Mouse (Mus musculus): ENCODE data around the gene Tube1. TPM values are rescaled to one million over a fixed set of nuclear protein-coding genes. Genes with fewer than 3 reads are reported as not detected.
A peak's percentile ranks its signal among the peaks of the same experiment; 100 is the strongest.

Tube1 gene
- total and polyA plus RNA-seq, 3 experiments: 2.5 to 7.2 TPM; not detected in 1

- no peaks in the 10 kb centered on the region for H3K36me3 ChIP-seq (ENCODE audit: control insufficient read depth in 1 of 2, insufficient read depth in 2 of 2, low read length in 2 of 2)
- TF ChIP-seq E2F4 (IDR thresholded peaks at IDR 0.05; ENCODE audit: borderline replicate concordance, low read depth, low read length) (no peak), USF1 (IDR thresholded peaks at IDR 0.05; ENCODE audit: low read depth, low read length) (peak; percentile 92), RAD21 (IDR thresholded peaks at IDR 0.05; ENCODE audit: low read depth, low read length) (peak; percentile 16), GATA1 (IDR thresholded peaks at IDR 0.05; ENCODE audit: low read depth, low read length) (no peak), TCF12 (IDR thresholded peaks at IDR 0.05; ENCODE audit: low read depth, low read length) (no peak), JUND (IDR thresholded peaks at IDR 0.05; ENCODE audit: low read depth, low read length) (no peak), NELFE (IDR thresholded peaks at IDR 0.05; ENCODE audit: low read depth, low read length) (no peak), ZNF384 (IDR thresholded peaks at IDR 0.05; ENCODE audit: low read depth, low read length) (no peak), MAX (IDR thresholded peaks at IDR 0.05; ENCODE audit: low read length) (peak; percentile 81), USF2 (IDR thresholded peaks at IDR 0.05; ENCODE audit: borderline replicate concordance in 1 of 2, insufficient read depth in 1 of 2, low read depth in 1 of 2, low read length in 2 of 2) (peak in 1 of 2 experiments; percentile 59; a peak in 2 of 4 replicates), MYC (IDR thresholded peaks at IDR 0.05; ENCODE audit: low read depth, low read length) (0 out of 2 replicates have a peak, but pooled peaks have one; percentile 48), MXI1 (IDR thresholded peaks at IDR 0.05; ENCODE audit: low read depth, low read length) (peak; percentile 51; the same call in 1 of the 2 replicates), SMC3 (IDR thresholded peaks at IDR 0.05; ENCODE audit: low read depth, low read length) (peak; percentile 42), BHLHE40 (IDR thresholded peaks at IDR 0.05; ENCODE audit: borderline replicate concordance, low read depth, low read length) (peak; percentile 67; the same call in 1 of the 2 replicates), ETS1 (IDR thresholded peaks at IDR 0.05; ENCODE audit: low read depth, low read length) (no peak), CTCF (IDR thresholded peaks at IDR 0.05 in 2 of 3, conservative IDR thresholded peaks at IDR 0.05 in 1 of 3; ENCODE audit: control insufficient read depth in 1 of 3, insufficient read depth in 1 of 3, low read depth in 2 of 3, low read length in 3 of 3, poor library complexity in 1 of 3, severe bottlenecking in 1 of 3) (peak; percentile 27 to 59 (median 57))
- no peaks in the 10 kb centered on the region for H3K27me3 ChIP-seq (ENCODE audit: control insufficient read depth in 1 of 2, insufficient read depth in 2 of 2, low read length in 2 of 2)
- H3K9ac ChIP-seq (ENCODE audit: control insufficient read depth, low read depth, low read length, poor library complexity, severe bottlenecking): no peak overlapping the region
- H3K4me3 ChIP-seq (ENCODE audit: control insufficient read depth in 1 of 2, insufficient read depth in 1 of 2, low read depth in 2 of 2, low read length in 2 of 2): peak overlapping the region; percentile 63 to 65
- peaks cover 0 to 4% of the 10 kb centered on the region in 2 experiments; a peak in 1 of 4 replicates for H3K4me1 ChIP-seq (ENCODE audit: control insufficient read depth in 1 of 2, insufficient read depth in 2 of 2, low read length in 2 of 2)
- no peaks in the 10 kb centered on the region for H3K79me2 ChIP-seq (ENCODE audit: control insufficient read depth, insufficient read depth, low read length, poor library complexity)
- DNase-seq (ENCODE audit: low read depth, low spot score): peak; percentile 66
- H3K27ac ChIP-seq (ENCODE audit: control insufficient read depth, low read depth, low read length): no peak overlapping the region; the same call in 1 of the 2 replicates
- H3K9me3 ChIP-seq (replicated peaks; ENCODE audit: insufficient read depth, low read length): no peaks in the 10 kb centered on the region
Measured at GRCm38 (mm10) chr10:39171603-39172539, 38.1 kb downstream of the Tube1 start.

- no peaks in the 10 kb centered on the region for H3K79me2 ChIP-seq (ENCODE audit: control insufficient read depth, insufficient read depth, low read length, poor library complexity)
- no peak overlapping the region for H3K4me3 ChIP-seq (ENCODE audit: control insufficient read depth in 1 of 2, insufficient read depth in 1 of 2, low read depth in 2 of 2, low read length in 2 of 2)
Measured at GRCm38 (mm10) chr10:39172540-39172931, 38.8 kb downstream of the Tube1 start.

More at GRCm38 (mm10) chr10:39172540-39172931, 38.8 kb downstream of the Tube1 start:
- no peak for TF ChIP-seq HCFC1 (IDR thresholded peaks at IDR 0.05; ENCODE audit: low read depth, low read length)
- H3K27me3 ChIP-seq (ENCODE audit: control insufficient read depth in 1 of 2, insufficient read depth in 2 of 2, low read length in 2 of 2): no peaks in the 10 kb centered on the region
- no peaks in the 10 kb centered on the region for H3K9me3 ChIP-seq (replicated peaks; ENCODE audit: insufficient read depth, low read length)
- no peak overlapping the region for H3K27ac ChIP-seq (ENCODE audit: control insufficient read depth, low read depth, low read length)
- no peak overlapping the region for H3K9ac ChIP-seq (ENCODE audit: control insufficient read depth, low read depth, low read length, poor library complexity, severe bottlenecking)
- DNase-seq (ENCODE audit: low read depth, low spot score): no peak
- peaks cover 0 to 4% of the 10 kb centered on the region in 2 experiments; a peak in 1 of 4 replicates for H3K4me1 ChIP-seq (ENCODE audit: control insufficient read depth in 1 of 2, insufficient read depth in 2 of 2, low read length in 2 of 2)
- no peaks in the 10 kb centered on the region for H3K36me3 ChIP-seq (ENCODE audit: control insufficient read depth in 1 of 2, insufficient read depth in 2 of 2, low read length in 2 of 2)

Measured in MEL (cell line).